Mouse (Mus musculus) forebrain, embryonic 12.5 days (tissue): ENCODE measurements around the gene Schip1. TPM values are rescaled to one million over a fixed set of nuclear protein-coding genes. Genes with fewer than 3 reads are reported as not detected.

Source experiments
- ATAC-seq: fragments of 200-750 bp; cut with Nextera tagmentation; 2 replicates; pipeline ENCODE4 v1.8.0; 2017; ENCODE audit warnings: moderate TSS enrichment; ENCODE audit not compliant: low FRiP score
- H3K27ac ChIP-seq: fragments of 300-500 bp; sonication (generic); 2 replicates; pipeline ENCODE4 v1.5.1; 2016; ENCODE audit warnings: mild to moderate bottlenecking
- H3K27me3 ChIP-seq: fragments of 300-500 bp; sonication (generic); 2 replicates; pipeline ENCODE4 v1.6.1; 2016; ENCODE audit warnings: mild to moderate bottlenecking
- H3K36me3 ChIP-seq: fragments of 300-500 bp; sonication (generic); replicated peaks from 2 replicates; pipeline ENCODE4 v1.6.1; 2016; ENCODE audit warnings: mild to moderate bottlenecking
- H3K4me1 ChIP-seq: fragments of 300-500 bp; sonication (generic); 2 replicates; pipeline ENCODE4 v1.6.1; 2016
- H3K4me2 ChIP-seq: fragments of 300-500 bp; sonication (generic); 2 replicates; pipeline ENCODE4 v1.6.1; 2016; ENCODE audit warnings: mild to moderate bottlenecking, moderate library complexity
- H3K4me3 ChIP-seq: fragments of 300-500 bp; sonication (generic); replicated peaks from 2 replicates; pipeline ENCODE4 v1.5.1; 2016; ENCODE audit warnings: mild to moderate bottlenecking
- H3K9ac ChIP-seq: fragments of 300-500 bp; sonication (generic); 2 replicates; pipeline ENCODE4 v1.6.1; 2016; ENCODE audit warnings: mild to moderate bottlenecking
- H3K9me3 ChIP-seq: fragments of 300-500 bp; sonication (generic); 2 replicates; pipeline ENCODE4 v1.6.1; 2016
- WGBS: fragments of 180-500 bp; shearing (Covaris S2); methylation state at CpG from one replicate; pipeline ENCODE4 v1.1.7; 2016; 5-methylcytosine and 5-hydroxymethylcytosine counted together
- polyA plus RNA-seq: library from polyadenylated mRNA; unstranded; fragments of >200 nt; fragmentation: Nextera tagmentation; extraction: Ambion mirVana; gene quantifications from 2 replicates; pipeline ENCODE4 v1.2.1, GENCODE M21; 2016

Schip1 gene
- polyA plus RNA-seq, 1 experiment from 2014 or later, result 88.1 TPM

DNA sequence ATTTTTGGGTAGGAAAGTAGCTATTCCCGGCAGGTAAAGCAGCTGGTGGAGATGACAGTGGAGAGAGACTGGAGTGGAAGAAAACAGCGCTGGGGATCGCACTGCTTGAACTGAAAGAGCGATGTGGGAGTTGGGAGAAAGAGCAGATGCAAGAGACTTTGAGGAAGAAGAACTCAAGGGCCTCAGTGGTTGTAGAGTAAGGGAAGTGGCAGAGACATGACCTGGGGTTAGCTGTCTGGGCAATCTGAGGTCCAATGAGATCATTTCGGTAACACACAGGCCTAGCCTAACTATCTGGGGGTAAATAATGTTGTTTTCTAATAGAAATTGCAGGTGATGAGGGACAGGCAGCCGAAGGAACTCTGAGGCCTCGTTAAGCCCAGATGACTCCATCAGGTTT is 601.8 kb downstream of the Schip1 start:
- 89% methylated on average over 7 of the region's 7 CpGs for whole genome bisulfite sequencing
- Histone ChIP-seq H3K4me2 (no peak overlapping the region), H3K9ac (no peak overlapping the region), H3K9me3 (no peaks in the 10 kb centered on the region), H3K27ac (no peak overlapping the region), H3K27me3 (no peaks in the 10 kb centered on the region), H3K36me3 (no peaks in the 10 kb centered on the region), H3K4me3 (no peak overlapping the region), H3K4me1 (no peaks in the 10 kb centered on the region)
- no peak for ATAC-seq

DNA sequence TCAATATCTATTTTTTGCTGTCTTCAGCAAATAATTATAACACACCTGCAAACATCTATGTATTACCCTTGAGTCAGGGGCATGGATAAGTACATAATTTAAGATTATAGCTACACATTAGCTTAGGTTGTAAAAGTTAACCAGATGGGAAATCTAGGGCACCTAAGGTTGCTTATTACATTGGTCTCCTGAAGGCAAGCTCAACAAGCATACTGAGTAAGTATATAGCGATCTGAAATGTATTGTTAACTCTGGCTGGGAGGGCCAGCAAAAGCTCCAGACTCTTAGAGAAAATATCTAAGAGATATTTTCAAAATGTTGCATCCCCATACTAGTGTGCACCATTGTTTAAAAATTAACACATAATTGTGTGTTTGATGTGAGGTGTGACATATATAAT is 603.2 kb downstream of the Schip1 start:
- no peak overlapping the region for H3K4me2 ChIP-seq
- H3K27me3 ChIP-seq, result no peaks in the 10 kb centered on the region
- no peak overlapping the region for H3K27ac ChIP-seq
- H3K9me3 ChIP-seq, result no peaks in the 10 kb centered on the region
- H3K4me3 ChIP-seq, result no peak overlapping the region
- H3K9ac ChIP-seq, result no peak overlapping the region
- H3K4me1 ChIP-seq, result no peaks in the 10 kb centered on the region
- H3K36me3 ChIP-seq, result no peaks in the 10 kb centered on the region
- no peak for ATAC-seq
- 83% methylated on average over 1 of the region's 1 CpGs for WGBS

DNA sequence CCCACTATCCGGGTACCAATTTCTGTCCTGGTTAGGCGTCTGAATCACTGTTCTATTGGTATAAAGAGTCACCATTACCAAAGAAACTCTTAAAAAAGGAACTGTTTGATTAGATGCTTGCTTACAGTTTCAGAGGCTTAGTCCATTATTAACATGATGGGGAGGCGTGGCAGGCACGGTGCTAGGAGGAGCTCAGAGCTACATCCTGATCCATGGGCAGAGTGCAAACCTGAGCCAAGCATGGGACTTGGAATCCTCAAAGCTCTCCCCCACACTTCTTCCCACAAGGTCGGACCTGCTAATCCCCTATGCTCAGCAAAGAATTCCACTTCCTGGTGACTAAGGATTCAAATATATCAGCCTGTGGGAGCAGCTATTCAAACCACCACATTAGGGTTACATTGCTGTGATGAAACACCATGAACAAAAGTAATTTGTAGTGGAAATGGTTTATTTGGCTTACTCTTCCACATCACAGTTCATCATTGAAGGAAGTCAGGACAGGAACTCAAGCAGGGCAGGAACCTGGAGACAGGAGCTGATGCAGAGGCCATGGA is 604.9 kb downstream of the Schip1 start:
- H3K27me3 ChIP-seq, result no peaks in the 10 kb centered on the region
- H3K9me3 ChIP-seq, result no peaks in the 10 kb centered on the region
- H3K36me3 ChIP-seq, result no peaks in the 10 kb centered on the region
- 81% methylated on average over 5 of the region's 5 CpGs for WGBS
- H3K4me1 ChIP-seq, result no peaks in the 10 kb centered on the region
- no peak overlapping the region for H3K9ac ChIP-seq
- H3K27ac ChIP-seq, result no peak overlapping the region
- no peak for ATAC-seq
- H3K4me3 ChIP-seq, result no peak overlapping the region
- H3K4me2 ChIP-seq, result no peak overlapping the region

DNA sequence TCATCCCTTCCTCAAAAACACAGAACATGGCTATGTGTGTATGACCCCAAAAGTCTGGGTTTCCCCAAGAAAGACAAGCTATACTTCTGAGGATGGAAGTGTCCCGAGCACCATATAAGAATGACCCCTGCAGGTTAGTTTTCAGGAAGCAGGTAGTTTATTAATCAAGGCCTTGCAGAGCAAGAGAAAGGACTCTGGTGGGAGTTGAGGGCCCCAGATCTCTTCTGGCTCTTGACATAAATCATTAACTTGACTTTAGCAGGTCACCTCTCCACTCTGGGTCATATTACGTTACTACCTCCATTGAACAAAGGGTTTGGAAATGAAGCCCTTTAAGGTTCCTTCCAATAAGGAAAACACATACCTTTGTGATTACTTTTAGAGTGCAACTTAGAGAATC is 610.1 kb downstream of the Schip1 start:
- Histone ChIP-seq H3K4me3 (no peak overlapping the region), H3K27ac (no peak overlapping the region), H3K9ac (no peak overlapping the region), H3K4me1 (no peaks in the 10 kb centered on the region), H3K4me2 (no peak overlapping the region), H3K27me3 (no peaks in the 10 kb centered on the region), H3K9me3 (no peaks in the 10 kb centered on the region), H3K36me3 (no peaks in the 10 kb centered on the region)
- no peak for ATAC-seq
- WGBS, result 89% methylated on average over 2 of the region's 2 CpGs

DNA sequence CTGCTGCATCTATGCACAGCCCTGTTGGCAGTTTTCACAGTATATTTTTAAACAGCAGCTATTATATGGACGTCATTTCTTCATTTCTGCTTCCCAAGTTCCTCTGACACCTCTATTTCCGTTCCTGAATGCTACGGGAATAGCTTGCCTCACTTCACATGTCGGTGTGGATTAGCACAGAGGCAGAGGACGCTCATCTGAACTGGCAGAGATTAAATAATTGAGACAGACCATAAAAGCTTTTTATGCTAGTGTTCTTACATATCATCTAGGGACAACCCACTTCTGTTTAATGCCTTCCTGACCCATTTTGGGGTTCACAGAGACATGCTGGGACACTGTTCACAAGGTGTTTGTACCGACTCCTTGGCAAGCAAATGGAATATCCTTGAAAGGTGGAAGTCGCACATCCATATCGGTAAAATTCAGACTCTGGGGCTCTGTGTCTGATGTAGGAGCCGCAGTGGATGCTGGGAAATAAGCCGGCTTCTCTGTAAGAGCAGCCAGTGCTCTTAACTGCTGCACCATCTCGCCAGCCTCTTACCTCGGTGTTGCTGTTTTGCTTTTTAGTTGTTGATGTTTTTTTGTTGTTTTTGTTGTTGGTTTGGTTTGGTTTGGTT is 610.7 kb downstream of the Schip1 start:
- H3K36me3 ChIP-seq, result no peaks in the 10 kb centered on the region
- H3K9me3 ChIP-seq, result no peaks in the 10 kb centered on the region
- ATAC-seq, result no peak
- no peaks in the 10 kb centered on the region for H3K27me3 ChIP-seq
- no peak overlapping the region for H3K27ac ChIP-seq
- H3K4me1 ChIP-seq, result no peaks in the 10 kb centered on the region
- 90% methylated on average over 12 of the region's 12 CpGs for WGBS
- H3K4me2 ChIP-seq, result no peak overlapping the region
- no peak overlapping the region for H3K4me3 ChIP-seq
- H3K9ac ChIP-seq, result no peak overlapping the region

Other genes starting within 250 kb of the Schip1 start
- gene Iqcj, start 172.6 kb upstream of the Schip1 start, polyA plus RNA-seq, result 0.51 and 0.63 TPM in 2 replicates
- gene Iqschfp, start 172.6 kb upstream of the Schip1 start, polyA plus RNA-seq, result 1.4 and 2.5 TPM in 2 replicates